Mouse (Mus musculus) yolk sac, embryonic 10.5 days (tissue): Measurements from ENCODE around the gene Acvr2a.
"Not testable (repeated sequence)": the region's sequence is repeated elsewhere in the genome, so short reads cannot be mapped to it uniquely, and the experiment has no call there.

ENCODE experiments used
- DNase-seq: peaks from one replicate; pipeline ENCODE4 v3.0.0-alpha.2; 2017; ENCODE audit warnings: low spot score

Acvr2a gene

DNA sequence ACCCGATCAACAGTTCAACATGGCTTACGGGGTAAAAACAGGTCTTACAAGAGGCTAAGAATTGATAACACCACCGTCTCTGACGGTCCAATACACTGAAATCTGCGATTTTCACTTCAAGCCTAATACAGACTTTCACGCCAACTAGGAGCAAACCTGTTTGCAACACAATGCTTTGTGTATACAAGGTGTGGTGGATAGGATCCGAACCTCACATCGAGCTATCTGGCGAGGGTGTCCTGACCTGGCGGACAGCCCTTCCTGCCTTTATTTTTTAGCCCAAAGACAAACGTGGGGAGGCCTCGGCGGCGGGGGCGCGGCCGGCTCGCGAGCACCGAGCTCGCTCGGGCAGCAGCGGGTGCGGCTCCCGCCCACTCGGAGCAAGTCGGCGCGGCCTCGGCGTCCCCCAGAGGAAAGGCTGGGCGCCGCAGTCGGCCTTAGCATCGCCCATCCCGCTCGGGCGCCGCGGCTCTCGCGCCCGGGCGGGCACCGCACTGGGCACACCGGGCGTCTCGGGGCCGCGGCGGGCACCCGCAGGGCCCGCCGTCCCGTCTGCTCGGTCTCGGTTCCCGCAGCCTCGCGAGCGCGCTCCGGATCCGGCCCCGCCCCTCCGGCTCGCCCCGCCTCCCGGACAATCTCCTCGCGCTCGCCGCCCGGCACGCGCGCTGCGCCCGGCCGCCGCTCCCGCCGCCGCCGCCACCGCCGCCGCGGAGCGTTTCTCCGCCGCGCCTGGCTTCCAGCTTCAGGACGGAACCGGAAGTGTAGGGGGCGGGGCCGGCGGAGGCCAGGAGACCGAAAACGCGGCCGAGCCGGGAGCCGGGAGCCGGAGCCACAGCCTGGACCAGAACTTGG lies at the start of gene Acvr2a:
Acvr2a (plus strand) TSS at position 739 of the 852 bp plus-strand sequence.
- DNase-seq: peak; percentile 88

DNA sequence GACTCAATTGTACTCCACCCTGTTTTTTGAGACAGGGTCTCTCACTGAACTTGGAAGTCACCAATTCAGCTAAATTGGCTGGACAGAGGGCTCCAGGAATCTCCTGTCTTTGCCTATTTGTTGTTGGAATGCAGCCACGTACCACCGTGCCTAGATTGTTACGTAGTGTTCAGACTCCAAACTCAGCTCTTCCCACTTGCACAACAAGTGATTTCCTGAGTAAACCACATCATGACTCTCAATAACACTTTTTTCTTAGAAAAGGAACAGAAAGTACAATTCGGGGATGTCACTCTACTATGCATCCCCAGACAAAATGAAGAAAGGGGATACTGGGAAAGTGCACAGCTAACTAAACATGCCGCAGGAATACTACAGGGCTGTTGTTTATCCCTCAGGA lies 47.4 kb upstream of the Acvr2a start:
- no peak for DNase-seq

DNA sequence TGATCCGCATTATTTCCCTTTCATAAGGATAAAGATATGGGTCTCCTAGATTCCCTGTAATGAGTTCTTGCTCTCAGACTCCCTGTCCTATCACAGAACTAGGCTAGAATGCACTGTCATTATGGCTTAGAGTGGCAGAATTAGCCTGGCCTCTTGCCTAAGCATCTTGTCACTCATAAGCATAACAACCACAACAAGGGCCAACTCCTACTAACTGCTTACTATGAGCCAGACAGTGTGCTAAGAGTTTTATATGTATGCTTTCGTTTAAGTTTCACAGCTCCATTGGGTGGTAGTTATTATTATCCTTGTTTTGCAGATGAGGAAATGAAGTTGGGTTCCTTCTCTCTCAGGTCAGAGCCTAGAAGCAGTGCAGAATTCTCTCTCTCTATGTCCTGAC lies 46.1 kb upstream of the Acvr2a start:
- DNase-seq: no peak

DNA sequence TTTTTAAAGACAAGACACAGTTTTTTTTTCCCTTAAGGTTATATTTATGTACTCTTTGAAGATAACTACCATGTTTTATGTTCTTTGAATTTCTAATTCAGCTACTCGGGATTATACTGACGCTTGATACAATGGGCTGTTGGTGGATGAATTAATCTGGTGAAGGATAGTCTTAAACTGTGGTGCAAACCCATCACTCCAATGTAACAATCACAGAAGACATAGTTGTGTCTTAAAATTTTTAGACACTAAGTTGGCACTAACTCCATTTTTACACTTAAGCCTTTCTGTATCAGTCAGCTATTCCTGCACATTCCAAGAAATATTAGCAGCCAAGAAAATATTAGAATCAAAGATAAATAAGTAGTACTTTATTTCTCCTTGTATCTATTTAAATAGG lies 45.7 kb upstream of the Acvr2a start:
- DNase-seq: no peak

DNA sequence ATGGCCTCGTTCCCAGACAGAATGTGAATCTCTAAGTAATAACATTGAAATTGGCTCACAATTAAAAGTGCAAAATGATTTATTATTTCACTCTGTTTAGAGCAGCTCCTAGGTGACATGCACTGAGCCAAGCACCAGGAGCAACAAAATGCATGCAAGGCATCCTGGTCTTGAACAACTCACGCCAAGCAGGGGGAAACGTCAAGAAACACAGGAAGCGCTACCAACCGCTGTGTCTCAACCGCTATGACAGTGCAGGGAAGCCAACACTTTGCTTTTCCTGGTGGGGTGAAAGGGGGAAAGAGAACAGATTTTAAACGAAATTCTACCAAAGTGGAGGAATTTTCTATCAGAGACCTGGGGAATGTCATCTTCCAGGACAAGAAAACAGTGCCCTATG lies 43.8 kb upstream of the Acvr2a start:
- DNase-seq: no peak

DNA sequence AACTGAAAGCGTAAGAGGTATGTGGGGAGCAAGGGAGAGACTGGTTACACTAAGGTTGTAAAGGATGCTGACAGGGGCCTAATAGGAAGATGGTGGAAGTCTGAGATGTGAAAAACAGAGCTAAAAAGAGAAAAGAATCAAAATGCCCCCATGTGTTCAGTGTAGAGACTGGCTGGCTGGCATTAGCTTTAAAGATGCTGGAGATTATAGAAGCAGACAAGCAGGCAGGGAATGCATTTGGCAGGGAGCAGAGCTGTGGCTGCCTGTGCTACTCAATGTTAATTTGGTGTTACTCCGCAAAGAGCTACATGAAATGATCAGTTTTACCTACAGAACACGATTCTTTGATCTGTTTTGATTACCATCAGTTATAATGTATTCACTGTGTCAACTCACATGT lies 43.3 kb upstream of the Acvr2a start:
- no peak for DNase-seq

DNA sequence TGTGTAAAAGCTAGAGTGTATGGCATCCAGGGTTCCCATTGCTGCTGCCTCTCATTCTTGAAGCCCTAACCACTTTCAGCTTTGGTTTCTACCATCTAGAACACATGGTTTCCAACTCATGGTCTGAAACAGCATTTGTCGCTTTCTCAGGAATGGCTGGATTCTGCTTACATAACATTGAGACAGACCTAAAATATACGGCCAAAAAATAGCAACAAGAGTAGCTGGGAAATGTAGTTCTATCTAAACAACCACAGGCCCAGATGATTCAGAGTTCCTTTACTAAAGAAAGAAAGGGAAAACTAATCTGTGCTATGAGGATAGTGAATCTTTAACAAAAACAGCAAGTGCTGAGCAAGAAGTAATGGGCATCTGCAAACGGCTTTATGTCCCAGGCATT lies 38.6 kb upstream of the Acvr2a start:
- no peak for DNase-seq

DNA sequence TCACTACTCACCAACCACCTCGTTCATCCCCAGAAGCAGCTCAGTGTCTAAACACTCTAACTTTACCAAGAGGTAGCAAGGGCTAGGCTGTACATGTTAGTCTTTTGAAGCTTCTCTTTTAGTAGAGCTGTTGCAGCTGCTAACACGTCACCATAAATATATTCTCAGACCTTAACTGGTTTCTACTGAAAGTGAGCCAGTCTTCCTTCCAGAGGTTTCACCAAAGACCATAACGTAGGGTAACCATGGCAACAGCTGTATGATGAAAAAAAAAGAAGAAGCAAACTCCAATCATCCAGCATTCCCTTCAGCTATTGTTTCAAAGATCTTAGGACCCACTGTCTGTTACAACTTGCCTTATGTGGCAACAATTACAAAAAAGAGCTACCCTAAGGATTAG lies 25.0 kb upstream of the Acvr2a start:
- no peak for DNase-seq

DNA sequence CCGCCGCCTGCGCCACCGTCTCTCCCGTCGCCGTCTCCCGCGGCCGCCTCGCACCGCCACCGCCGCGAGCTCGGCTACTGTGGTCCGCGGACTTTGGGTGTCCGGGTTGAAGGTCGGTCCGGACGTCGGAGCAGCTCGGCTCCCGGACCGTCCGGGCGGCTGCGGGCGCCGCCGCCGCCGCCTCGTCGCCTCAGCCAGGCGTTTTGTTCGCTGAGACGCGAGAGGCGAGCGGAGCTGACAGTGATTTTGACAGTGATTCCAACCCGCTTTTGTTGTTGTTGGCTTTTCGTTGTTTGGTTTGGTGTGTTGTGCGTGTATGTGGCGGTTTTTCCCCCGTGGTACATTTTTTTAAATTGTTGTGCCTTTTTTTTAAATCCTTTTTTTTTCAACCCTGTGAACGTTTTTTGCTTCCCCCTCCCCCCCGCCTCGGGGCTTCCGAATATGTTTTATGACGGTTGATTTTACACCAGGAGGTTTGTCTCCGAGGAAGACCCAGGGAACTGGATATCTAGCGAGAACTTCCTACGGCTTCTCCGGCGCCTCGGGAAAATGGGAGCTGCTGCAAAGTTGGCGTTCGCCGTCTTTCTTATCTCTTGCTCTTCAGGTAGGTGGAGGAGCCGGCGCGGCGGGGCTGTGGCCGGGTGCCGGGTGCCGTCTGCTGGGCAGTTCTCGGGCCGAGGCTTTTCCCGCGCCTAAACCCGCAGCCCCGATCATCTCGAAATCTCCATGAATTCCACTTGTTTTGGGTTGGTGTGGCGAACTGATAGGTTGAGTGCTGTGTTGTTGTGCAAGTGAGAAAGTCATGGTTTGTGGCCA lies 522 bp downstream of the Acvr2a start:
- peak; percentile 56 for DNase-seq

DNA sequence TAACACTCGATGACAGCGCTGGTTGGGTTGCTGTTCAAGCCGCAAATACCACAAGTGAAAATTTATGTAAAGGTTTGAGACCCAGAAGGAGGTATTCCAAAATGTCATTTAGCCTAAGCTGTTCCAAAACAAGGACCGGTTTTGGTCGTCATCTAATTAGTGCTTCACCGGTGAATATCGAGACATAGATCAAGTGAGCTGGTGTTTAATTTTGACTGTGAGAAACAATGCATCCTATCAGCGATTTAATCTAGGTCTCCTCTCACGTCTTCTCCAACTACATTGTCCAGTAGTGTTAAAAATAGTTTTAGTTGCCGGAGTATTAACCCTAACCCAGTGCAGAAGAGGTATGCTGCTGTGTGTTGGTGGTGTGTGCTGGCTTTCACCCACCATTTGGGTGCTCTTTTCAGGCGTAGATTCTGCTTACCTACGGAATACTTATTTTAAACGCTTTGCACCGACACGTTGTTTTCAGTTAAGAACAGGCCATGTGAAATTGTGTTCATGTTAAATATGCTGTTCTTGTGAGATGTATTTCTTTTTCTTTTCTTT lies 1.2 kb downstream of the Acvr2a start:
- DNase-seq: no peak

DNA sequence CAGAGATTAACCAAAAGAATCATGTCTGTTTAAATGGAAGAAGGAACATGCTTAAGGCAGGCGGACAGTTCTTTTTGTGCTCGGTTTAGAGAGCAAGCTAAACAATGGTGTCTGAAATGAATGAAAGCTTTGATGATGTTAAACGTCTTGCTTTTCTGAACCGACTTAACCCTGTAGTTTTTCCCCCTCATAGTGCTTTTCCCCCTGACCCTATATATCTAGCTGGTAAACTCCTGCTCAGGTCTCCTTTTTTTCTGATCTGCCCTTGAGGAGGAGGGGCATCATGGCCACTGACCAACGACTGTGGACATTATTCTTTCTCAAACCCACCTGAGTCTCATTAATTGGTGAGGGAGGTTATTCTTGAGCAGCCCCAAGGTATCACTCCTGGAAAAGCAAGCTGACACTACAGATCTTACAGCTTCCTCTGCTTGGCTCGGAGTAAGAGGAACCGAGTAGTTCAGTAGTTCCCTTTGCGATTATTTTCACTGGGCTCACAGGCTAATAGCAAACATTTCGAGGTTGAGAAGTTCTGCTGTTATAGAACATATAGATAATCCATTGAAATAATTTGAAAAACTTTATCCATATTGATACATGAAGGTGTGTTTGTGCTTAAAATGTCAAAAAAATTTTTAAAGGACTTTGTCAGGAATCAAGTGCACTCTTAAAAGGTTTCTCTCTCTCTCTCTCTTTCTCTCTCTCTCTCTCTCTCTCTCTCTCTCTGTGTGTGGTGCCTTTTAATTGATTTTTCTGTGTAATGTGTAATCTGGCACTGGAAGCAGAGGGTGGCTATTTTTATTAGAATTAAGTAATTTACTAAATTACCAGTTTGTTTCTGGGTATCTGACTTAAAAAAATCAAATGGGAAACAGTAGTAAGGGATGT lies 2.5 kb downstream of the Acvr2a start:
- no peak for DNase-seq

DNA sequence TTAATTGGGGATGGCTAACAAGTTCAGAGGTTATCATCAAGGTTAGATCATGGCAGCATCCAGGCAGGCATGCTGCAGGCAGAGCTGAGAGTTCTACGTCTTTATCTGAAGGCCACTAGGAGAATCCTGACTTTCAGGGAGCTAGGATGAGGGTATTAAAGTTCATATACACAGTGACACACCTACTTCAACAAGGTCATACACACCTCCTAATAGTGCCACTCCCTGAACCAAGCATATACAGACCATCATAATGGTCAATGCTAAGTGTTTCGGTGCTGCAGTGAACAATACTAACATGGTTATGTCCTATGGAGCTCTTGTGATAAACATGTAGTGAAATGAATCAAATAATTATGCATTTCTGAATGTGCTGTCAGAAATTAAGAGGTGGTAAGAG lies 12.0 kb downstream of the Acvr2a start:
- DNase-seq: no peak

DNA sequence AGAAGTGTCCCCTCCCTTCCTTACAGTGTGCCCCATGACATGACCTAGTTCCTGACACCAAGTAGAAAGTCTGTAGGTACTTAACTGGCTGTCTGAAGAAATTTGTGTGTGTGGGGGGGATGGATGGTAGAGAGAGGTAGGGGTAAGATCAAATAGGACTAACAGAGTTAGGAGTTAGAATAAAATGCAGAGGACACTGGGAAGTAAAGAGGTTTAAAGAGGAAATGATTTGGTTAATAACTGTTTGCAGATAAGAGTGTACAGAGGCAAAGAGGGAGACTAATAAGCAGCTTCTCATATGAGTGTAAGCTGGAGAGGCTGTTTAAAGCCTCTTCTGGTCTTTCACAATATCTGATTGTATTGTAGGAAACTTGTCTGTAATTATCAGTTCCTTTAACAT lies 12.5 kb downstream of the Acvr2a start:
- no peak for DNase-seq

DNA sequence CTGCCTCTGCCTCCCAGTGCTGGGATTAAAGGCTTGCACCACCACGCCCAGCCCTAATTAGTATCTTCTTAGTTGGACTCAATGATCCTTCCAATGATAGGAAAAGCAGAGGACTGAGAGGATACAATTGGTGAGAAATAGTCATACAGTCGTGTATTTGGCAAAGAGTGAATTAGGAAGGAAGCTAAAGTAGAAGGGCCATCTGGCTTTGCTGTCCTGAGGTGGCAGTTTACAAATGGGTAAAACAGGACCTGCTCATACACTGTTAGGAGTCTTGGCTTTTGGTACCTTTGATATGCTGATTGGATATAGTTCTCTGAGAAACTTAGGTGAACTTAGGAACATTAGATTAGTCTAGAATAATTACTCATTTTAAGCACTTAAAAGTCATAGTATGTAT lies 16.6 kb downstream of the Acvr2a start:
- DNase-seq: no peak

DNA sequence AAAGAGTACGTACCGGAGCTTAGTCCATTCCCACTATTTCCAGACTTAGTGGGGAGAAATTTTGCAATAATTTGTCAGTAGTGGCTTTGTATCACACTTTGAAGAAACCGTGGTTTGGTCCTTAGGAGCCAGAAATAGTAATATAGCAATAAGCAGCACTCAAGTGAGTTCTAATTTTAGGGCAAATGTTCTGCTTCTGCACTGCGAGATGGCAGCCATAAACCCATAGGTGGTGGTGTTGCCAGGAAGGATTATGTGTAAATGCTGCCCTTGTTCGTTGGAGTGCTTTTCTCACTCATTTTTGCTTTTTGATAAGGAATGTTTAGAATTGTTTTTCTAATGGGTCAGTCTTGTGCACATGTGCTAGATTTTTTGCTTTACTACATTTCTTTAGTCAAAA lies 18.4 kb downstream of the Acvr2a start:
- DNase-seq: no peak

DNA sequence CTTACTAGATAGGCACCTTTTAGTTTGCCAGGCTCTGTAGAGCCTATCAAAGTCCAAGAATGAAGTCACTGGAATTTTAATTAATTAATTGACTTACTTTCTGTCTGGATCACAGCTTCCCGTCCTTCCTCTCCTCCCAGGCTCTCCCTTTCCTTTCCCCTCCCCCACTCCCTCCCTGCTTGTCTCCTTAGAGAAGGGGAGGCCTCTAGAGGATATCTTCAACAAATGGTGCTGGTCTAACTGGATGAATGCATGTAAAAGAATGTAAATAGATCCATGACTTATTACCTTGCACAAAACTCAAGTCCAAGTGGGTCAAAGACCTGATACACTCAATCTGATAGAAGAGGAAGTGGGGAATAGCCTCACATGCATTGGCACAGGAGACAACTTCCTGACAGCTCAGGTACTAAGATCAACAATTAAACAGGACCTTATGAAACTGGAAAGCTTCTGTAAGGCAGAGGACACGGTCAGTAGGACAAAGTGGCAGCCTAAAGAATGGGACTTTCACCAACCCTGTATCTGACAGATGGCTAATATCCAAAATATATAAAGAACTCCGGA lies 20.1 kb downstream of the Acvr2a start:
- DNase-seq: no peak

DNA sequence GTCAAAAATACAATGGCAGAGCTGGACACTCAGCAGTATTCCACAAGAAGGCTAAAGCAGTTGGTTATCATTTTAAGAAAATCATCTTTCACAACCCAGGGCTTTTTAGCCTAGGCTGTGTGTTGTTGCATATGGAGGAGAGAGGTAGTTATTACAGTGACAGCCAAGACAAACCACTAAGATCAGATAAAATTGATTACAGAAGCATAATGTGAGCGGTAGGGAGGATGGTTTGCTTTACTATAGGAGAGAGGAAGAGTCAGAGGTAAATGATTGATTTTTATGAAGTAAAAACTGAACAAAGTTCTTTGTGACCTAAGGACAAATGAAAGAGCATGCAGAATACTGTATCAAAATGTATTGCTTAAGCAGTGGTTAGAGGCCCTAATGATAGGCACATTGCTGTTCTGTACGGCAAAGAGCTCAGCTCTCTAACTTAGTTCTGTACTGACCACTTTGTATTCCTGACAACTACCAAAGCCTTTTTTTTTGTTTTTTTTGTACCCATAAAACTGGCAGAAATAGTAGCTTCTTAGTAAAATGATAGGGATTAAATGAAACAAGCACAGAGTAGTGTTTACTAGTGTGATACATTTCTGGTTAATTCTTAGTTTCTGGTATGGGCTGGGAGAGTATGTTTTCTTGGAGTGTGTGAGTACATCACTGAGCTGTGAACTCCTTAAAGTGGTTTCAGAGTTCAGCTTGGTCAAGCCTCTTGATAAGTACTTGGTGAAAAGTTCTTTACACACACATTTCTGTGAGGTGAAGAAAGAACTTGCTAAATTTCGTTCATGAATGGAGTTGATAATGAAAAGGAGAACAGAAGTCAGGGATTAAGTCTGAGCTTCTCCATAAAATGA lies 27.9 kb downstream of the Acvr2a start:
- DNase-seq: no peak

DNA sequence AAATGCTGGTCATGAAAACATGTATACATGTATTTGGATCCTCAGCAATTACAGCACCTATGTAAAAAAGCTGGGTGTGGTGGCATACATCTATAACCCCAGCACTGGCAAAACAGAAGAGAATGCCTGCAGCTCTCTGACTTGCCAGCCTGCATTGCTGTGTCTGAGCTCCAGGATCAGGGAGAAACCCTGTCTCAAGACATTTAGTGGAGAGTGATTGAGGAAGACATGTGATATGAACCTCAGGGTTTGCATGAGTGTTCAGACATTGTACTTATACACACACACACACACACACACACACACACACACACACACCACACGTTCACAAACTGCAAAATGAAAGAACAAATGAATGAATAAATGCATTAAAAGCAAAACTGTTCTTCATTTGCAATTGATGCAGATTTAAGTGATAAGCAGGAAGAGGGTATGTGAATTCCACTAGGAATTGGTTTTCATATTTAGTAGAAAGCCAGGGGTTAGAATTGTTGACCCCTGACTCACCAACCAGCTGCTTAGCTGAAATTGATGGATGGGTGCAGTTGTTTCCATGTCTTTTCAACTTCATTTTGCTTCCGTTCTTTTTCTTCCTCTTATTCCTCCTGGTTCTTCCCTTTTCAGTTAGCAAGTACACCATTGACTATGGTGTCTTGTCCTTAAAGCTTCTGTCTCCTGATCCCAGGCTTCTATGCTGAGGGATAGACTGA lies 32.9 kb downstream of the Acvr2a start:
- DNase-seq: no peak

DNA sequence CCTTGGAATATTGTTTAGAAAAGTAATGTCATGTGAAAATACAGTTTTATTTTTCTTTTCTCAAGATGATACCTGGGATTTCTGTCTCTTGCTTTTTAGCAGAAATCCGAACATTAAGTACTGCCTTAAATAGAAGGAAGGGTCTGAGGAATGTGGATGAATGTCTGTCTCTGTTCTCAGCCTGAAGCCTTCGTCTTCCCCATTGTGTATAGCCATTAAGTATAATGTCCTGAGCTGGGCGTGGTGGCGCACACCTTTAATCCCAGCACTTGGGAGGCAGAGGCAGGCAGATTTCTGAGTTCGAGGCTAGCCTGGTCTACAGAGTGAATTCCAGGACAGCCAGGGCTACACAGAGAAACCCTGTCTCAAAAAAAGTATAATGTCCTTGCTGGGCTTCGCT lies 51.7 kb downstream of the Acvr2a start:
- DNase-seq: not testable (repeated sequence)
